In the genomic region with DNA sequence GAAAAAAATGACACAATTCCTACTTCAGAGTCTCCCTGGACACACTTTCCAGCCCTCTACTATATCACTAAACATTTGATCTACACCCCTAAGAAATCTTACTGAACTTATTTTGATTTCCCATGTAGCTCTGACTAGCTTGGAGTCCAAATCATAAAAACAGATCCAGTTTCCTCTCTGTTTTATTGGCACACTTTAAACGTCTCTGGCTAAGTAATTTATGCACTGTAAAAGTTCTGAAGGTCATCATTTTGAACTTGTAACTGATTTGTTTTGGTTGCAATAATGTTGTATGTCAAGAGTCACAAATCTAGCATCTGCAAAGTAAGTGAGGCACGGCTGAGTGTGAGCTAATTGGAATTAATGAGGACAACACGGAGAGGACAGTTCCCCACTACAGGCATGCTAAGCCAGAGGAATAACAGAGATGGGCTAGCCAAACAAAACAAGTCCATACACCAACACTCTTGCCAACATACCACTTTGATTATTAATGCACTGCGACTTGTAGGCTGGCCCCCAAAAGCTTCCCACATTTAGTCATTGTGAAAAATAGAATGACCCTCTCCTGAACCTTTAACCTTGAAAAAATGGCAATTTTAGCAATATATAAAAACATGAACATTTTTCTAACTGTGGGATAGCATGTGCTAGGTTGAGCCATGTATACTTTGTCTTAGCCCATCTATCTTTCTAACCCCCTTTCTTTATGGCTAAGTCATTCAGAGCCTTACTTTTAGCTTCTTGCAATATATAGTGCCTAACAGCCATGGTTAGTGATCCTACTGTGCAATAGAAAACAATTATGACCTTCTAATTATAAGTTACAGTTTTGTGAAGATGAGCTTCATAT, we compare ENCODE assay signal across 16 mouse cellular contexts.
DNase-seq lines count a peak whose midpoint lies in the region; ATAC-seq and TF ChIP-seq lines count a peak whose summit lies in the region.
"Had no signal": no experiment of that assay in that cellular context is flagged by ENCODE, and none has a peak within 500 bp of the region (broad histone marks: within the 10 kb centered on the region; RNA-seq: fewer than 3 reads in every experiment).

No protein-coding gene starts in this region.

- no peak for ATAC-seq in heart, embryonic 15.5 days (replicated peaks; ENCODE audit: insufficient number of reproducible peaks, insufficient read depth, low FRiP score, low read depth)
- ATAC-seq in lung, embryonic 16.5 days (ENCODE audit: low read depth): peak; percentile 97
- ATAC-seq in kidney, postnatal 0 days (replicated peaks; ENCODE audit: low FRiP score, low read depth): no peak
- ATAC-seq: hindbrain, postnatal 0 days had no signal

- no peak for DNase-seq in heart, embryonic 10.5 days (ENCODE audit: low spot score)
- DNase-seq in lung, adult 2 months: no peak
- peak; percentile 74 for DNase-seq in kidney, postnatal 0 days (ENCODE audit: low spot score)
- peak; percentile 11 for DNase-seq in skeletal muscle tissue, adult 2 months (ENCODE audit: low read depth, low spot score)
- DNase-seq in ovary, postnatal 14 days (ENCODE audit: low spot score): no peak
- DNase-seq: adrenal gland, postnatal 36 days; cerebellum, adult 2 months; gastrocnemius, postnatal 14 days; thymus, postnatal 36 days had no signal

- no peak overlapping the region for H3K4me3 ChIP-seq in heart, embryonic 15.5 days
- no peak overlapping the region for H3K4me3 ChIP-seq in heart, embryonic 10.5 days
- H3K4me3 ChIP-seq in lung, embryonic 16.5 days (ENCODE audit: low read length): no peak overlapping the region
- H3K4me3 ChIP-seq in lung, adult 2 months (replicated peaks; ENCODE audit: extremely low read depth, low read depth, low read length): no peak overlapping the region
- no peak overlapping the region for H3K4me3 ChIP-seq in kidney, postnatal 0 days (replicated peaks; ENCODE audit: low read depth, low read length)
- H3K4me3 ChIP-seq: embryonic facial prominence, embryonic 12.5 days; limb, embryonic 15.5 days; neural tube, embryonic 12.5 days had no signal

- H3K9ac ChIP-seq in heart, embryonic 15.5 days: no peak overlapping the region
- no peak overlapping the region for H3K9ac ChIP-seq in lung, embryonic 16.5 days (ENCODE audit: low read length)
- no peak overlapping the region for H3K9ac ChIP-seq in kidney, postnatal 0 days (ENCODE audit: low read depth, low read length)
- H3K9ac ChIP-seq: embryonic facial prominence, embryonic 12.5 days; limb, embryonic 15.5 days; neural tube, embryonic 12.5 days had no signal

- no peak for TF ChIP-seq POLR2A in lung, adult 2 months (IDR thresholded peaks at IDR 0.05; ENCODE audit: borderline replicate concordance, extremely low read depth, low read depth, low read length)

- no peaks in the 10 kb centered on the region for H3K36me3 ChIP-seq in heart, embryonic 15.5 days
- H3K36me3 ChIP-seq in heart, embryonic 10.5 days: no peaks in the 10 kb centered on the region
- no peaks in the 10 kb centered on the region for H3K36me3 ChIP-seq in lung, embryonic 16.5 days (ENCODE audit: control insufficient read depth, insufficient read depth, low read length)
- no peaks in the 10 kb centered on the region for H3K36me3 ChIP-seq in kidney, postnatal 0 days (ENCODE audit: insufficient read depth, low read length)
- H3K36me3 ChIP-seq: embryonic facial prominence, embryonic 12.5 days; limb, embryonic 15.5 days; neural tube, embryonic 12.5 days had no signal

- TF ChIP-seq CTCF in lung, adult 2 months (IDR thresholded peaks at IDR 0.05; ENCODE audit: insufficient read depth, low read length): no peak
- TF ChIP-seq CTCF in kidney, postnatal 0 days (IDR thresholded peaks at IDR 0.05; ENCODE audit: low read depth): no peak

- no peaks in the 10 kb centered on the region for H3K27me3 ChIP-seq in heart, embryonic 15.5 days
- H3K27me3 ChIP-seq in heart, embryonic 10.5 days (ENCODE audit: insufficient read depth, poor library complexity, severe bottlenecking): no peaks in the 10 kb centered on the region
- H3K27me3 ChIP-seq in lung, embryonic 16.5 days (ENCODE audit: control insufficient read depth, insufficient read depth, low read depth, low read length): no peaks in the 10 kb centered on the region
- no peaks in the 10 kb centered on the region for H3K27me3 ChIP-seq in kidney, postnatal 0 days (ENCODE audit: insufficient read depth, low read length)
- H3K27me3 ChIP-seq: embryonic facial prominence, embryonic 12.5 days; limb, embryonic 15.5 days; neural tube, embryonic 12.5 days had no signal

- H3K9me3 ChIP-seq in heart, embryonic 15.5 days (replicated peaks): no peaks in the 10 kb centered on the region
- no peaks in the 10 kb centered on the region for H3K9me3 ChIP-seq in heart, embryonic 10.5 days
- H3K9me3 ChIP-seq in lung, embryonic 16.5 days (ENCODE audit: control insufficient read depth, low read length): no peaks in the 10 kb centered on the region
- H3K9me3 ChIP-seq in kidney, postnatal 0 days (replicated peaks; ENCODE audit: low read length): no peaks in the 10 kb centered on the region
- H3K9me3 ChIP-seq: embryonic facial prominence, embryonic 12.5 days; limb, embryonic 15.5 days; neural tube, embryonic 12.5 days had no signal

- H3K27ac ChIP-seq in heart, embryonic 15.5 days: peak overlapping the region; percentile 43; the same call in 1 of the 2 replicates
- no peak overlapping the region for H3K27ac ChIP-seq in heart, embryonic 10.5 days
- H3K27ac ChIP-seq in lung, embryonic 16.5 days (ENCODE audit: low read length): peak overlapping the region; percentile 45
- H3K27ac ChIP-seq in kidney, postnatal 0 days: no peak overlapping the region
- H3K27ac ChIP-seq: embryonic facial prominence, embryonic 12.5 days; hindbrain, postnatal 0 days; limb, embryonic 15.5 days; neural tube, embryonic 12.5 days had no signal

- 57% methylated on average over 4 of the region's 4 CpGs for WGBS in heart, embryonic 15.5 days
- 78% methylated on average over 4 of the region's 4 CpGs for WGBS in heart, embryonic 10.5 days
- WGBS in lung, embryonic 16.5 days: 40% methylated on average over 4 of the region's 4 CpGs
- WGBS in lung, adult 2 months: 57% methylated on average over 4 of the region's 4 CpGs
- 20% methylated on average over 4 of the region's 4 CpGs for WGBS in kidney, postnatal 0 days

- H3K4me1 ChIP-seq in heart, embryonic 15.5 days (replicated peaks): no peaks in the 10 kb centered on the region
- H3K4me1 ChIP-seq in heart, embryonic 10.5 days: no peaks in the 10 kb centered on the region
- peaks cover 6% of the 10 kb centered on the region; the same call in 1 of the 2 replicates for H3K4me1 ChIP-seq in lung, embryonic 16.5 days (replicated peaks; ENCODE audit: control insufficient read depth, insufficient read depth, low read length)
- no peaks in the 10 kb centered on the region for H3K4me1 ChIP-seq in lung, adult 2 months (ENCODE audit: control insufficient read depth, insufficient read depth, low read length)
- H3K4me1 ChIP-seq in kidney, postnatal 0 days (replicated peaks; ENCODE audit: insufficient read depth, low read length): no peaks in the 10 kb centered on the region
- H3K4me1 ChIP-seq: embryonic facial prominence, embryonic 12.5 days; neural tube, embryonic 12.5 days had no signal

- no peak overlapping the region for H3K4me2 ChIP-seq in heart, embryonic 15.5 days
- no peak overlapping the region for H3K4me2 ChIP-seq in lung, embryonic 16.5 days (ENCODE audit: low read depth, low read length)
- H3K4me2 ChIP-seq in kidney, postnatal 0 days (ENCODE audit: low read length): no peak overlapping the region
- H3K4me2 ChIP-seq: embryonic facial prominence, embryonic 12.5 days; limb, embryonic 15.5 days; midbrain, embryonic 11.5 days; neural tube, embryonic 12.5 days had no signal

Comparison
In these comparisons a context has a peak if more than half of its experiments do, and no peak if none do; other contexts are left out.
1. H3K27ac ChIP-seq: peak in heart, embryonic 15.5 days (single experiment) and lung, embryonic 16.5 days (single experiment); none in heart, embryonic 10.5 days (single experiment) and kidney, postnatal 0 days (single experiment).
2. DNase-seq: peak in kidney, postnatal 0 days (single experiment) and skeletal muscle tissue, adult 2 months (single experiment); none in heart, embryonic 10.5 days (single experiment), lung, adult 2 months (single experiment) and ovary, postnatal 14 days (single experiment).